Mouse (Mus musculus): Measurements from ENCODE around the gene Frmpd2.

- TF ChIP-seq MYOG (IDR thresholded peaks at IDR 0.05; ENCODE audit: control insufficient read depth, extremely low read depth, insufficient read length): no peak
- TF ChIP-seq CEBPB (IDR thresholded peaks at IDR 0.05; ENCODE audit: low read depth): no peak
Measured at GRCm38 (mm10) chr14:33481991-33482390, 10.5 kb downstream of the Frmpd2 start.

All from C2C12 (cell line).